Mouse (Mus musculus) embryo, embryonic 11.5 days (tissue): ENCODE results near the gene Olfr667.
"Not testable (repeated sequence)": the region's sequence is repeated elsewhere in the genome, so short reads cannot be mapped to it uniquely, and the experiment has no call there.

Source experiments
- DNase-seq: peaks from one replicate; pipeline ENCODE4 v3.0.0-alpha.2; 2012; ENCODE audit warnings: low read depth, low spot score

Olfr667 gene

DNA sequence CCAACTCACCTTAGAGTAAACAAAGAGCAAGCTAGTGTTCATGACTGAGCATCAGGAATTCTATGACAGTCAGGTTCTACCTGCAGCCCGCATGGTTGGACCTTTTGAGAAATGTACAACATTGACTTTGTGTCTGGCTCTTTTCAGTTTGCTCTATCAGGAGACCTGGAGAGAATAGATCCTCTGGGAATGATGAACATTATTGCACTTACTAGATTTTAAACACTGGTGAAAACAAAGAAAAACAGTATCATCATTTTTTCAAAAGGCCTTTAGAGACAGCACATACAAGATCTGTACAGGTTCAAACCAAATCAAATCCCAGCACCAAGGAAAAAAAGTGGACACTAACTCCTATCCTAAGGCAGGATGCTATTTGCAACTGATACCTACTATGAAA lies at the start of gene Olfr667:
Gene Olfr667, minus strand, starts transcription at position 101 of the 400 bp plus-strand sequence.
- DNase-seq = no peak

DNA sequence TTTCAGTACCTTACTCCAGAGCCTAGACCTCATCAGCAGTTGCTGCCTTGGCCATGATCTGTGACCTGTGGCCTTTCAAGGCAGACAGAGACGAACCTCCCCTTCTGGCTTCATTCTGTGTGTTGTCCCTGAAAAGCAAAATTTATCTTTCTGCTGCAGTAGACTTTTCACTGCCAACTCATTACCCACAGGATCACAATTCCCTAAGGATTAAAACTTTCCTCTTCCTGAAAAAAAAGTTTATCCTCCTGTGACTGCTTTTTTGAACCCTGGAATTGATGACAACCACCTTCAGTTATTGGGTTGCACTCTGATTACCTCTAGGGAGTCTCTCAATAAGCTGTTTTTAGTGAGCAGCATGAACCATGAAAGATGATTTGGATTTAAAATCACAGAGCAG lies 41.2 kb upstream of the Olfr667 start, which contains the start of gene Olfr670:
Gene Olfr670, minus strand, starts transcription at position 101 of the 400 bp plus-strand sequence.
- no peak for DNase-seq

- DNase-seq = not testable (repeated sequence)
These were observed 29.0 kb upstream of the Olfr667 start for GRCm38 (mm10) chr7:104950234-104950633.

DNA sequence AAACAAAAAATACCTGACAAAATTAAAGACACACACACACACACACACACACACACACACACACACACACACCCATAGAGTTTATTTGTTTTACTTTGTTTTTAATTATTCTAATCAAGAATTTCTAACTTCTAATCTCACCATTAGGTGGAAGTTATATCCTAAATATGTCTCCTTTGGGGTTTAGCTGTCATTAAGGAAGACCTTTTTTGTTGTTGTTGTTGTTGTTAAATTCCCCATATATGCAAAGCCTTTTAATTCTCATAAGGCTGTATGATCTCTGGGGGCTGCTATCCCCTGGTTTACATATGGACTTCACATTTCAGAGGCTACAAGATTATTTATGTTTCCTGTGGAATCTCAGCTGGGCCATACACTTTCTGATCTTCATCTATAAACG lies 12.7 kb upstream of the Olfr667 start, which contains the start of gene Olfr669:
Gene Olfr669, plus strand, starts transcription at position 301 of the 400 bp plus-strand sequence.
- no peak for DNase-seq

DNA sequence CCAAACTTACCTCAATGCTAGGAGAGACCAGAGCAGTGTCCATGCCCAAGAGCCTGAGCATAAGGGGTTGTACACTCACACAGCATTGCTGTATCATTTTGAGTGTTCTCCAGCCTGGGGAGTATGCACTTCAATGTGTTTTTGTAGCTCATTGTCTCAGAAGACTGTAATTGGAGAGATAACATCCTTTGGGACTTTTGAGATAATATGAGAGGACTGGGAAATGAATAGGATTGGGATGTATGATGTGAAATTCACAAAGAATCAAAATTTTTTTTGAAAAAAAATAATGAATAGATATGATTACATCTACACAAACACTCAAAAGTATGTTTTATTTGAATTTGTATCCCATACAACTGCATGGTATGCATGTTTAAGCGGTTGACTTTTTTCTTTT lies 6.7 kb upstream of the Olfr667 start, which contains the start of gene Olfr668:
Gene Olfr668, minus strand, starts transcription at position 101 of the 400 bp plus-strand sequence.
- DNase-seq = no peak

DNA sequence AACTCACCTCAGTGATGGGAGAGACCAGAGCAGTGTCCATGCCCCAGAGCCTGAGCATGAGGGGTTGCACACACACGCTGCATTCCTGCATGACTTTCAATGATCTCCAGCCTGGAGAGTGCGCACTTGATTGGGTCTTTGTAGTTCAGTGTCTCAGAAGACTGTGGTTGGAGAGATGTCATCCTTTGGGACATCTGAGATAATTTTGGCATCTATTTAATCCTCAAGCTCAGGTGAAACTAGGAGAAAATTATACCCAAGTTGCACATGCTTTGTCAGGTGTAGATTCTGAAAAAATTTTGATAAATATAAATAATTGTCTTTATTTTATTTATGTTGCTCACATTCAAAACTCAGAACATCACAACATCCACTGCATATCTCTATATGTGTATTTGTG lies 25.4 kb downstream of the Olfr667 start, which contains the start of gene Olfr666:
Gene Olfr666, minus strand, starts transcription at position 101 of the 400 bp plus-strand sequence.
- DNase-seq = no peak

DNA sequence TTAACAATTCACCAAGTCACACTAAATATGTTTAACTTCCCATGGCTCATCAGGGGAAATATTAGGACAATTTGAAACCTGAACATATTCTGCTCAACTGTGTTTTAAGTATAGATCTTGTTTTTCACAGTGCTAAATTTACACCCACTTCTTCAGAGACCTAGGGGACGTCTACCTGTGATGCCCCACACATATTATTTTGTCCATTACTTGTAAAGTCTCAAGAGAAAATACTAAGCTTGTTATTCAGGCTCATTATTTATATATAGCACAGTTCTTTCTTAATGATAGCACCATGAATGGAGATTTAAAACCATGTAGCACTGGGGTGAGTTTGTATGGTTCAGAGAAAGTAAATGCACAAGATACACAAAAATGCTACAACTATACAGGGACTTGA lies 43.6 kb downstream of the Olfr667 start, which contains the start of gene Olfr665:
Gene Olfr665, plus strand, starts transcription at position 301 of the 400 bp plus-strand sequence.
- no peak for DNase-seq
